Mouse (Mus musculus): ENCODE measurements around the gene Slc2a6.
A peak's percentile ranks its signal among the peaks of the same experiment; 100 is the strongest.

Gene Slc2a6

GRCm38 (mm10) chr2:27036003-27036402, 8.2 kb upstream of the Slc2a6 start:
- DNase-seq (ENCODE audit: low read depth, low spot score), result no peak

DNA sequence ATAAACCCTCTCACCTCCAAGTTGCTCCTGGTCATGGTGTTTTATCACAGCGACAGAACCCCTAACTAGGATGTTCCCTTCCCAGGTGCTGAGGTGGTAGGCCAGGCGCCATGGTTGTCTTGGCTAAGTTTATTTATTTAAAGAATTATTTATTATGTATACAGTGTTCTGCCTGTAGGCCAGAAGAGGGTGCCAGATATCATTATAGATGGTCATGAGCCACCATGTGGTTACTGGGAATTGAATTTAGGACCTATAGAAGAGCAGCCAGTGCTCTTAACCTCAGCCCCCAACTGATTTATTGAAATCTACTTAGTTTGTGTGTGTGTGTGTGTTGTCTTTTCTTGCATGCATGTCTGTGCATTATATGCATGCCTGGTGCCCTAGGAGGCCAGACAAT, 4.6 kb upstream of the Slc2a6 start:
- no peak for DNase-seq (ENCODE audit: low read depth, low spot score)

DNA sequence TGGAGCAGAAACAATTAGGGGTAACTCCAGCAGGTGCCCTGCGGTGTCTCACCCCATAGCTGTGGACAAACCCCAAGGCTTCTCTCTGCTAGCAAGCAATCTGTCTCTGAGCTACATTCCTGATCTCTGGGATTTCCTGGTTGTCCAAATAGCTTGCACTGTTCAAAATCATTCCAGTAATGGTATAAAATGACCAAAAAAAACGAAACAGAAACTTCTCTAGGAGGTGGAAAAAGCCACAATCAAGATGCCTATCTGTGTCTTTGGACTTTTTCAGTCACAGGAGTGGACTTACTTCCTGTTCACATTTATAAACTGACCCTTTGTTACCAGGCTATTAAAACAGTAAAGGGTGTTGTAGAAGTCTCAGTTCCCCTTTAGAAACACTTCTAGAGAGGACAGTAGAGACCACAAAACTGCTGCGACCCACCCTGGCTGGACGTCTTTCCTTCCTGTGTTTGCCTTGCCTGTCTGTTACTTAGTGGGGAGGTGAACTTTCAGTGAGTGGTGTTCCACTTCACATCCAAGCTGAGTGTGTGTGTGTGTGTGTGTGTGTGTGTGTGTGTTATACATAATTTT, 728 bp upstream of the Slc2a6 start:
- no peak for DNase-seq (ENCODE audit: low read depth, low spot score)

- no peak for DNase-seq (ENCODE audit: low read depth, low spot score)
Measured at GRCm38 (mm10) chr2:27026857-27027617, 761 bp downstream of the Slc2a6 start.

GRCm38 (mm10) chr2:27026332-27026731, 1.5 kb downstream of the Slc2a6 start:
- no peak for DNase-seq (ENCODE audit: low read depth, low spot score)

- DNase-seq (ENCODE audit: low read depth, low spot score), result no peak
Measured at GRCm38 (mm10) chr2:27025545-27025944, 2.3 kb downstream of the Slc2a6 start.

GRCm38 (mm10) chr2:27024136-27024535, 3.7 kb downstream of the Slc2a6 start:
- no peak for DNase-seq (ENCODE audit: low read depth, low spot score)

- DNase-seq (ENCODE audit: low read depth, low spot score), result no peak
Measured at GRCm38 (mm10) chr2:27022612-27023011, 5.2 kb downstream of the Slc2a6 start.

- DNase-seq (ENCODE audit: low read depth, low spot score), result no peak
Measured at GRCm38 (mm10) chr2:27021103-27021502, 6.7 kb downstream of the Slc2a6 start.

DNA sequence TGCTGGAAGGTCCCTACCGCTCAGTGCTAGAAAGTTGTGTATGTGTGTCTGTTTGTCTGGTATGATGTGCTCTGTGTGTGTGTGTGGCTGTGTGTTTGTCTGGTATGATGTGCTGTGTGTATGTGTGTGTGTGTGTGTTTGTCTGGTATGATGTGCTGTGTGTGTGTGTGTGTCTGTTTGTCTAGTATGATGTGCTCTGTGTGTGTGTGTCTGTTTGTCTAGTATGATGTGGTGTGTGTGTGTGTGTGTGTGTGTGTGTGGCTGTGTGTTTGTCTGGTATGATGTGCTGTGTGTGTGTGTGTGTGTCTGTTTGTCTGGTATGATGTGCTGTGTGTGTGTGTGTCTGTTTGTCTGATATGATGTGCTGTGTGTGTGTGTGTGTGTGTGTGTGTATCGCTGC, 8.3 kb downstream of the Slc2a6 start:
- DNase-seq (ENCODE audit: low read depth, low spot score), result no peak

GRCm38 (mm10) chr2:27017802-27018201, 10.0 kb downstream of the Slc2a6 start:
- DNase-seq (ENCODE audit: low read depth, low spot score), result peak; percentile 79

DNA sequence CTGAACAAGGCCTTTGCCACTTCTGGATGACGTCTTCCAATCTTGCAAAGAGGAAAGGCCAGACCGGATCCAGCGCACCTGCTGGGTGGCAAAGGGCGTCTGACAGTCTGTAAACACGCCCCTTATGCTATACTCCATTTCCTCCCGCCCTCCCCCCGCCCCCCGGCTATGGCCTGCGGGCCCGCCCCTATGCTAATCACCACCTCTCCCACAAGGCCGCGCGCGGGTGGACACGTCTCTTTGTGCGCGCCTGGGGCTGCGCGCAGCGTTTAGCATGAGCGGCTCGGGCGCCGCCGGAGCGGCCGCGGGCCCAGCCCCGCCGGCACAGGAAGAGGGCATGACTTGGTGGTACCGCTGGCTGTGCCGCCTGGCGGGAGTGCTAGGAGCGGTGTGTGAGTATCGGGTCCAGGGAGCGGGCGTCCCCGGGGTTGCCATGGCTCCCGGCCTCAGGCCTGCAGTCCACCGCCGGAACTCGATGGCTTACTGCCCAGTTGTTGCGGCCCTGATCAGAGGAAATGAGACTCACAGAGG, 18.0 kb downstream of the Slc2a6 start, which contains the start of gene Cacfd1:
Gene Cacfd1, plus strand, starts transcription at position 213 of the 531 bp plus-strand sequence.
- peak; percentile 97 for DNase-seq (ENCODE audit: low read depth, low spot score)

DNA sequence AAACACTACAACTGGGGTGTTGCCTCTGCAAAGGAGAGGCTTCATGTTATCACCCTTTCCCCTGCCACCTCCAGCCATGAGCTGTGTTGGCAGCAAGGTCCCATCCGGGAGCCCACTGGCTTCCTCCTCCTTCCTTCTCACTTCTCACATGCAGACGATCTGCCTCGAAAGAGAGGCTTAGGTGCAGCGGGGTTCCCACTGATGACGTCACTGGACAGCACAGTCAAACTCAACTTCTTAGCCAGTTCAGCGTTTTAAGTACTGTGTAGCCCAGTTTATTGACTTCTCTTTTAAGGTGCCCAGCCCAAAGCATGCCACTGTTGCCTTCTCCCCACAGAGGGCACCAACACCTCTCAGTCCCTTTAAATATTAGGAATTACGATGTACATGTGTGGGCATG, 20.1 kb downstream of the Slc2a6 start:
- DNase-seq (ENCODE audit: low read depth, low spot score), result no peak

- no peak for DNase-seq (ENCODE audit: low read depth, low spot score)
Measured at GRCm38 (mm10) chr2:27006255-27006654, 21.5 kb downstream of the Slc2a6 start.

- DNase-seq (ENCODE audit: low read depth, low spot score), result no peak
Measured at GRCm38 (mm10) chr2:26997993-26998392, 29.8 kb downstream of the Slc2a6 start.

- peak; percentile 32 for DNase-seq (ENCODE audit: low read depth, low spot score)
Measured at GRCm38 (mm10) chr2:26997498-26997897, 30.3 kb downstream of the Slc2a6 start.

DNA sequence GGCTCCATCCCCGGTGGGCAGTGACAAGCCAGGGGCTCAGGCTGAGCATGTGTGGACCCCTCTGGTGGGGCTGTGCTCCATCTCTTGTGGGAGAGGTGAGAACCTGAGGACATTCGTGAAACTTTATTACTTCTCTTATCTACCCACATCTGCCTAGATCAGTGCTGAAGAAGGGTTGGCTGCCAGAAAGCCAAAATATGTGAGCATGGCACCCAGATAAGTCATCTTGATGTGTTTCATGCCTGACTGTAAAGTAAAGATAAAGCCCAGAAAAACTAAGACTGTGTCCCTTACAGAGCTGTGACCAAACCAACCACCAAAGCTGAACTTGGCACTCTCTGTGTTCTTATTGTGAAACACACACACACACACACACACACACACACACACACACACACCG, 33.9 kb downstream of the Slc2a6 start:
- DNase-seq (ENCODE audit: low read depth, low spot score), result no peak

GRCm38 (mm10) chr2:26984640-26985039, 43.2 kb downstream of the Slc2a6 start:
- no peak for DNase-seq (ENCODE audit: low read depth, low spot score)

GRCm38 (mm10) chr2:26984179-26984578, 43.6 kb downstream of the Slc2a6 start:
- no peak for DNase-seq (ENCODE audit: low read depth, low spot score)

DNA sequence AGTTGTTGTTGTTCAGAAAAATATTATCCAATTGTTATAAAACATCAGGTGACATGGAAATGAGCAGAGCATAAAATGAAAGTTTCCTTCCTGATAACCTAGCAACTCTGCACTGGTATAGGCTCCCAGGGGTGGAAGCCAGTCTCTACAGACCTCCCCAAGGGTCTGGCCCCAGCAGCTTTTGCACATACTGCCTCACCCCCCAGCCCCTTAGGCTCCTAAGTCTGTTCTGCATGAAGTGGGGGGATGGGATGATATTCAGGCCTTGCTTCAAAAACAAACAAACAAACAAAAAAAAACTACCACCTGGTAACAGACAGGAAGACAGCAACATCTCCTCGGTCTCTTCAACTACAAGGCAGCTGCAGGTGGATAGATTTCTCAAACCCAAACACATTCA, 47.4 kb downstream of the Slc2a6 start:
- no peak for DNase-seq (ENCODE audit: low read depth, low spot score)

DNA sequence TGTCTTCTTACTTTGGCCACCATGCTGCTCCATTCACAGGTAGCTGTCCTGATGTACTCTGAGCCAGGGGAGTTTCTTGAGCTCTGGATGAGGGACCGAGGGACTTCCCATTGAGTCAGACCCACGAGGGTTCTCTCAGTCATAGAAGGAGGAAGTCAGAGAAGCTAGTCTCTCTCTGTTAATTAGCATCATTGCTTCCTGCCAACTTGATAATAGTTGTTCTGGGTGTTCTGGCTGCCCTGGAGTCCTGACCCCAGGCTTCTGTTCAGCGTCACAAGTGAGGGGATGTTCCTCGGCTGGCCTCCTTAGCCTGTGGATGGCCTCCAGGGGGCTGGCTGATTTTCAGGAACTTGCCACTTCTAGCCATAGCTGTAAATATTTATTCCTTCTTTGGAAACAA, 53.8 kb downstream of the Slc2a6 start:
- DNase-seq (ENCODE audit: low read depth, low spot score), result no peak

DNA sequence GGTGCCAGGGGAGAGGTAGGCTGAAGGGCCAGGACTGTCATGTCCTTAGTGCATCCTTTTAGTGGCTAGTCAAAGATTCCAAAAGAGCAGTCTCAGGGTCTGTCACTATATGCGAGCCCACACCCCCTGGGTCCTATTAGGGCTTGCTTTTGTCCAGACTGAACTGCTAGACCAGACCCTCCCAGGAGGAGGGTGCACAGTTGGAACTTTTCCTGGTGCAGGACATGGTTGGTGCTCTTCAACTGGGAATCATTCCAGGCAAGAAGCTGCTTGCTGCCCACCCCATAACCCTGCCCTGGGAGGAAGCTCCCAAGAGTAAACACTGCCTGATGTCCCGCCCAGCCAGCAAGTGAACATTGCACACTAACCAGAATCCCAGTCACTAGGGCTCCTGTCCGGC, 54.7 kb downstream of the Slc2a6 start, which contains the start of gene Adamts13:
Gene Adamts13, plus strand, starts transcription at position 301 of the 400 bp plus-strand sequence.
- DNase-seq (ENCODE audit: low read depth, low spot score), result no peak
